Mouse (Mus musculus): ENCODE data around the gene Rbm11. TPM values are rescaled to one million over a fixed set of nuclear protein-coding genes. Genes with fewer than 3 reads are reported as not detected.

Rbm11 gene
- polyA plus RNA-seq, 1 experiment from 2014 or later = 0.30 TPM

Other genes with a start within 250 kb of the Rbm11 start
- not detected in 2 replicates for gene Lipi, start 6.8 kb upstream of the Rbm11 start, polyA plus RNA-seq (2015; fragmentation: Nextera tagmentation; extraction: Ambion mirVana)
- gene Hspa13, start 174.3 kb downstream of the Rbm11 start, polyA plus RNA-seq (2015; fragmentation: Nextera tagmentation; extraction: Ambion mirVana) = 33.2 and 33.5 TPM in 2 replicates

Data from lung, embryonic 15.5 days (tissue).